Mouse (Mus musculus) central nervous system, embryonic 18 days (tissue): ENCODE data around the gene Ccdc87. TPM values are rescaled to one million over a fixed set of nuclear protein-coding genes. Genes with fewer than 3 reads are reported as not detected.

Experiments
- polyA plus RNA-seq: library from polyadenylated mRNA; depleted of rRNA; stranded (reverse); fragments of >200 nt; gene quantifications from 2 replicates; pipeline ENCODE4 v1.2.3, GENCODE M21; 2012; rRNA removed

Gene Ccdc87
- 0.95 and 0.98 TPM in 2 replicates for polyA plus RNA-seq

GRCm38 (mm10) chr19:4839149-4839548 is at the start of gene Ccdc87, which contains the start of gene Ccs:
TSS of gene Ccdc87 (plus strand) at chr19:4839366.
TSS of gene Ccs (minus strand) at chr19:4839332.

GRCm38 (mm10) chr19:4793831-4794422 is 45.2 kb upstream of the Ccdc87 start, which contains the start of gene Rbm4:
TSS of gene Rbm4 (minus strand) at chr19:4793901.

GRCm38 (mm10) chr19:4811063-4811908 is 27.9 kb upstream of the Ccdc87 start, which contains the start of the genes Gm21992 and Rbm14:
TSS of gene Gm21992 (minus strand) at chr19:4811612.
TSS of gene Rbm14 (minus strand) at chr19:4811634.

DNA sequence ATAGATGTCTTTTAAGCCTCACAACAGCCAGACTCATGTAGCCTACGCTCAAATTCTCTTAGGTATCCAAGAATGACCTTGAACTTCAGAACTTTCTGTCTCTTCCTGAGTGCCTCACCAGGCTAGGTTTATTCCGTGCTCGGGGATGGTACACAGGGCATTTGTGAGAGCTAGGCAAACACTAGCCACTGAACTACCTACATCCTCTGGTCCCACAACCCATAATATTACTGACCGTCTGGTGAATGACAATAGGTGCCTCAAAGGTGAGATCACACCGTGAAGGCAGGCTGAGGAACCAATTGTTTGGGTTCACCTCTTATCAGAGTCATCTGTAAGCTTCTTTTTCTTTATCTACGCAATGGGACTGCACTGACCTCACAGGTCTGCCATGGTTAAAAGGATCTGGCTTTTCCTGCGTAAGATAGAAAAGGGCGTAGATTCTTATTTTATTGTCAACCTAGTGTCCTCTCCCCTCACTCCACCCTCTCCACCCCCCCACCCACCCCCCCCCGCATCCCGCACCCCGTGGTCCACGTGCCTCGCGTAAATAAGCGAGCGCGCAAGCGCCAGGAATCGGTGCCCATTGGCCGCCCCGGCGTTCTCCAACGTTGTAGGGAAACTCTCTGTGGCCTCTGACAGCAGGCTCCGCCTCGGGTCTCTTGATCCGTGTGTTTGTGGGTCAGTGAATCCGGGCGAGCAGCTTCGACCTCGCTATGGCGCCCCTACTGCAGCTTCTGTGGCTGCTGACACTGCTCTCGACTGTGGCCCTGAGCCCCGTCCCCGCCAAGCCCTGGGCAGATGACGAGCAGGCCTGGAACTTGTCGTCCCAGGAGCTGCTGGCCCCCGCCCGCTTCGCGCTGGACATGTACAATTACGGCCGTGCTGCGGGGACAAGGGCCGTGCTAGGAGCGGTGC is 15.6 kb downstream of the Ccdc87 start, which contains the start of gene Ctsf:
Ctsf (plus strand) TSS at position 579 of the 918 bp plus-strand sequence.

DNA sequence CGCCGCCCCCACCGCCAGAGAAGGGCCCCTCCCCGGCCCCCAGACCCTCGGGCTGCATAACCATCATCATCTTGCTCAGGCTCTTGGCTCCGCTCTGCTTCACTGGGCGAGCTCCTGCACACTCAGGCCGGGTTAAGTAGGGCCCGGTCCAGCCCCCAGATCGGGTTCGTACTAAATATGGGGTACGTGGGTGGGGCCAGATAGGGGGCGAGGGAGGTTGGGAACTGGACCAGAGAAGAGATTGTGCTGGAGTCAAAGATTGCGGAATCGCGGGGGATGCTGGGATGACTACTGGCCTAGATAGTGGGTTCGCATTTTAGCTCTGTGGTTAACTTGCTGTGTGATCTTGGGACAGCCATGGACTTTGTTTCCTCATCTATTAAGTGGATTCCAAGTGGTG is 38.6 kb downstream of the Ccdc87 start, which contains the start of gene Actn3:
Actn3 (minus strand) TSS at position 125 of the 400 bp plus-strand sequence.

DNA sequence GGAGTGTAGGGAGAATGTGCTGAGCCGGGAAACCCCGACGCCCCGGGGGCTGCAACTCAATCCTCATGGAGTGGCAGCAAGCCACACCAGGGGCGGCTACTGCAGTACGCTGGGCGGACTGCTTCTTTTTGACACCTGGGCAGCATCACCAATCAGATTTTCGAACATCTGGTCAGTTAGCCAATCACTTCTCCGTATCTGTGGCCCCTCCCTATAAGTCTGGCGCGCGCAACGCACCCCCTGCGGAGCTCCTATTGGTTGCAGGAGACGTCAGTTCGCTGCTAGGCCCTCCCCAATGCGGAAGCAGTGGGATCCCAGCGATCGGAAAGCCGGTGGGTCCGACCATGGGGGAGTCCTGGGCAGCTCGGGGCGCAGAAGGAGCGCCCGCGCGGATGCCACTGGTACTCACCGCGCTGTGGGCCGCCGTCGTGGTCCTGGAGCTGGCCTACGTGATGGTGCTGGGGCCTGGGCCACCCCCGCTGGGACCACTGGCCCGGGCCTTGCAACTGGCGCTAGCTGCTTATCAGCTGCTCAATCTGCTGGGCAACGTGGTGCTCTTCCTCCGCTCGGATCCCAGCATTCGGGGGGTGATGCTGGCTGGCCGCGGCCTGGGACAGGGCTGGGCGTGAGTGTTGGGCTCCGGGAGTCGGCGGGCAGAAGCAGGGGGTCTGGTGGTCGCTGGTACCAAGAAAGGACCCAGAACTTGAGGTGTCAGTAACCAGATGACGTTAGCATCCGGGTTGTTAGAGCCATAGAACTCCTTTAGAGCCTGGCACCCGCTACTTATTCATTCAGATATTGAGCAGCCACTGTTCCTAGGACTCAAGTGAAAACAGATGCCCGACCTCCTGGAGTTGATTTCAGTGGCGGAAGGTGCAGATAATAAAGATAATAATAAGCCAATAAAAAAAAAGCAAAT is 39.5 kb downstream of the Ccdc87 start, which contains the start of gene Zdhhc24:
Zdhhc24 (plus strand) TSS at position 264 of the 919 bp plus-strand sequence.

Other genes starting within 250 kb of the Ccdc87 start
- 70.1 and 75.0 TPM in 2 replicates for gene Lrfn4, start 223.7 kb upstream of the Ccdc87 start, polyA plus RNA-seq
- gene Rce1, start 213.7 kb upstream of the Ccdc87 start, polyA plus RNA-seq: 62.2 and 64.2 TPM in 2 replicates
- 7.5 and 7.7 TPM in 2 replicates for gene Gm960, start 140.7 kb upstream of the Ccdc87 start, polyA plus RNA-seq
- gene Sptbn2, start 128.2 kb upstream of the Ccdc87 start, polyA plus RNA-seq: 36.9 and 40.5 TPM in 2 replicates
- gene Rbm4b, start 82.9 kb upstream of the Ccdc87 start, polyA plus RNA-seq: 65.3 and 74.3 TPM in 2 replicates
- 117 and 122 TPM in 2 replicates for gene Rbm4, start 45.5 kb upstream of the Ccdc87 start, polyA plus RNA-seq
- gene Gm21992, start 27.8 kb upstream of the Ccdc87 start, polyA plus RNA-seq: 10.6 and 11.3 TPM in 2 replicates
- 45.3 and 49.8 TPM in 2 replicates for gene Rbm14, start 27.7 kb upstream of the Ccdc87 start, polyA plus RNA-seq
- gene Ccs, start within 50 bp of the Ccdc87 start, polyA plus RNA-seq: 42.6 and 45.4 TPM in 2 replicates
- 77.2 and 77.8 TPM in 2 replicates for gene Ctsf, start 15.8 kb downstream of the Ccdc87 start, polyA plus RNA-seq
- gene Actn3, start 38.5 kb downstream of the Ccdc87 start, polyA plus RNA-seq: 1.1 and 2.5 TPM in 2 replicates
- 34.2 and 37.1 TPM in 2 replicates for gene Zdhhc24, start 39.3 kb downstream of the Ccdc87 start, polyA plus RNA-seq
- gene Bbs1, start 67.3 kb downstream of the Ccdc87 start, polyA plus RNA-seq: 19.7 and 23.0 TPM in 2 replicates
- 89.2 and 90.6 TPM in 2 replicates for gene Dpp3, start 88.9 kb downstream of the Ccdc87 start, polyA plus RNA-seq
- gene Peli3, start 103.8 kb downstream of the Ccdc87 start, polyA plus RNA-seq: 11.6 and 14.6 TPM in 2 replicates
- gene Mrpl11, start 122.8 kb downstream of the Ccdc87 start, polyA plus RNA-seq: 93.3 and 102 TPM in 2 replicates
- gene Npas4, start 150.9 kb downstream of the Ccdc87 start, polyA plus RNA-seq: 7.7 and 9.5 TPM in 2 replicates
- gene Slc29a2, start 184.5 kb downstream of the Ccdc87 start, polyA plus RNA-seq: 39.3 and 39.8 TPM in 2 replicates
- 56.5 and 59.7 TPM in 2 replicates for gene B4gat1, start 199.5 kb downstream of the Ccdc87 start, polyA plus RNA-seq
- gene AC124502.3, start 199.5 kb downstream of the Ccdc87 start, polyA plus RNA-seq: 3.2 TPM in 2 replicates
- gene Brms1, start 202.0 kb downstream of the Ccdc87 start, polyA plus RNA-seq: 24.9 and 25.9 TPM in 2 replicates
- 3.1 and 3.9 TPM in 2 replicates for gene Rin1, start 211.1 kb downstream of the Ccdc87 start, polyA plus RNA-seq
- gene Cd248, start 228.7 kb downstream of the Ccdc87 start, polyA plus RNA-seq: 8.3 and 9.9 TPM in 2 replicates
- 24.0 and 25.4 TPM in 2 replicates for gene Tmem151a, start 246.2 kb downstream of the Ccdc87 start, polyA plus RNA-seq
- gene Yif1a, start 249.2 kb downstream of the Ccdc87 start, polyA plus RNA-seq: 48.7 and 56.5 TPM in 2 replicates